Mouse (Mus musculus): Measurements from ENCODE around the gene Tmcc3. TPM values are rescaled to one million over a fixed set of nuclear protein-coding genes. Genes with fewer than 3 reads are reported as not detected.

Gene Tmcc3
- polyA plus RNA-seq, 1 experiment from 2014 or later = 8.8 TPM

DNA sequence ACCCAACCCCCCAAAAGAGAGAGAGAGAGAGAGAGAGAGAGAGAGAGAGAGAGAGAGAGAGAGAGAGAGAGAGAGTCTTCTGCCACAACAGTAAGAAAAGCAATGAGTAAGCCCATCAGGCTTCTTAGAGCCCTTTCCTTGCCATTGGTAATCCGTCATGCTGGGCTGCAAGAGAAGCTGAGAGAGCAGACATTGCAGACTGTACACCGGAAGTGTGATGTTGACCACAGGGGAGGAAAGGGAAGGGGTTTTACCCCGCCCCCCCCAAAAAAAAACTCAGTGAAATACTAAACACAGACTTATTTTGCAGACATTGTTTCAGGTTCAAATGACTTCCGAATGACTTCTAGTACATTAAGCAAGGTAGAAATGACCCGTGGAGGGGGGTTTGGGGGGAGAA, 328.3 kb downstream of the Tmcc3 start:
- Histone ChIP-seq H3K4me1 (ENCODE audit: control insufficient read depth, insufficient read depth, low read length) (no peaks in the 10 kb centered on the region), H3K9ac (replicated peaks; ENCODE audit: low read depth, low read length) (no peak overlapping the region), H3K4me3 (ENCODE audit: low read depth, low read length) (no peak overlapping the region), H3K4me2 (replicated peaks; ENCODE audit: low read depth, low read length) (no peak overlapping the region), H3K27me3 (ENCODE audit: control insufficient read depth, insufficient read depth, low read length) (no peaks in the 10 kb centered on the region), H3K27ac (ENCODE audit: low read length) (no peak overlapping the region), H3K36me3 (ENCODE audit: control insufficient read depth, insufficient read depth, low read length) (no peaks in the 10 kb centered on the region), H3K9me3 (ENCODE audit: control insufficient read depth, low read depth, low read length) (no peaks in the 10 kb centered on the region)
- no peak for ATAC-seq (ENCODE audit: insufficient number of reproducible peaks, insufficient read depth, low FRiP score, low read depth)
- WGBS = 74% methylated on average over 5 of the region's 5 CpGs

Small RNA genes within 50 kb of the gene (microRNA-seq; reads per million reads assigned to microRNA genes)
- gene Mir7211 = not detected

Other genes with a start within 250 kb of the Tmcc3 start
- 12.7 and 13.0 TPM in 2 replicates for gene Nr2c1, start 163.9 kb upstream of the Tmcc3 start, polyA plus RNA-seq (2014; fragmentation: Nextera tagmentation; extraction: Ambion mirVana)
- gene Ndufa12, start 113.2 kb upstream of the Tmcc3 start, polyA plus RNA-seq (2014; fragmentation: Nextera tagmentation; extraction: Ambion mirVana) = 412 and 430 TPM in 2 replicates
- not detected in 2 replicates for gene Gm4792, start 13.2 kb upstream of the Tmcc3 start, polyA plus RNA-seq (2014; fragmentation: Nextera tagmentation; extraction: Ambion mirVana)